Mouse (Mus musculus) granulocyte monocyte progenitor cell, adult 5-6 weeks (primary cell): Measurements from ENCODE around the gene 4921539E11Rik. TPM values are rescaled to one million over a fixed set of nuclear protein-coding genes. Genes with fewer than 3 reads are reported as not detected.

Experiments used
- ATAC-seq: replicated peaks from 2 replicates; pipeline ENCODE4 v1.8.0; 2016; ENCODE audit warnings: mild to moderate bottlenecking, moderate TSS enrichment, inconsistent platforms; ENCODE audit not compliant: poor library complexity, severe bottlenecking
- total RNA-seq, 2 experiments: library from RNA; stranded (forward) in 1 of 2; stranded (reverse) in 1 of 2; fragments of 200-712, 200-1000 nt in 1 of 2; fragments of >200 nt in 1 of 2; fragmentation: Nextera tagmentation in 1 of 2; gene quantifications; 2 replicates each; pipeline ENCODE4 v1.2.3; 2014 to 2017

Gene 4921539E11Rik
- total RNA-seq, 2 experiments from 2014 or later = not detected

DNA sequence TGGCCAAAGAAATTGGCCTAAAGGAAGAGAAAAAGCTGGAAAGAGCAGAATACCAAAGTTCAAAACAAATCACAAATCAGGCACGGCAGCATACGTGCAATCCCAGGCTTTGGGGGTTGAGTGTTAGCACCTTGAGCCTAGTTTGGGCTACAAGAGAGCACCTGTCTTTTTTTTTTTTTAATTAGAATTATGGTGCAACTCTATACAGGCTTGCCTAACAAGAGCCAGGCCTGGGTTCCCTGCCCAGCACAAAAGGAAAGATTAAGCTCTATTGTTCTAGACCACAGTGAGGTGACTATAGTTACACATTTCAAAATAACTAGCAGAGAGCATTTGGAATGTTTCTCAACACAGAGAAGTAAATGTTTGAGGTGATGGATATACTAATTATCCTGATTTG is 42.9 kb downstream of the 4921539E11Rik start:
- no peak for ATAC-seq

DNA sequence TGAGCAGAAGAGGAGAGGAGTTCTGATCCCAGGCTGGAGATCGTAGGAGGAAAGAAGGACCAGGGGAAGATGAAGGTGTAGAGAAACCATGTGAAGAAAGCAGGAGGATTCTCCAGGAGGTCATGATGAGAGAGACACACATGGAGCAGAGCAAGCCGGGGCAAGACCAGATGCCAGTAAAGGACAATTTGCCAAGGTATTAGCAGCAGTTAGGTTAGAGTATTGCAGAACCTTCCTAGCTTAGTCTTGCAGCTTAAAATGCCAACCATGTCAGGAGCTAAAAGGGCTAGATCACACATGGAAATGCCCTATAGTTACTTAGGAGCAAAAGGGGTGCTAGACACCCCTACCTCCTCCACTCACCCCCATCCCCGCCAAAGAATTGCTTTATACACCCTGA is 43.4 kb downstream of the 4921539E11Rik start:
- no peak for ATAC-seq

DNA sequence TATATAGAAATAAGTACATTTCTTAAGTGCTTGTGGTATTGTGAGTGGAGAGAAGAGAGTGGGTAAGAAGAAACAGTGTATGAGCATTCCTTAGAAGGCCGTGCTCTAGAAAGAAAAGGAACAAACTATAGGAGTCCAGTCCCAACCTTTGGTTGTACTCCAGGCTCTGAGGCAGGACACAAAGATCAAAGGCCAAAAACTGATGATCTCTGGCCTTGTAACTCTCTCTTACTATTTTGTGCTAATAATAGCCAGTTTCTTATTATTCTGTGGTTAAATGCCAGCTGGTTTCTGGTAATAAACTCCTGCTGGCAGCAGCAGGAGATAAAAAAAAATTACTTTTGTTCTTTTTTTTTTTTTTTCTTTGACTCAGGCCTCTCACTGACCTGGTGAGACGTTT is 58.5 kb downstream of the 4921539E11Rik start:
- ATAC-seq = no peak

DNA sequence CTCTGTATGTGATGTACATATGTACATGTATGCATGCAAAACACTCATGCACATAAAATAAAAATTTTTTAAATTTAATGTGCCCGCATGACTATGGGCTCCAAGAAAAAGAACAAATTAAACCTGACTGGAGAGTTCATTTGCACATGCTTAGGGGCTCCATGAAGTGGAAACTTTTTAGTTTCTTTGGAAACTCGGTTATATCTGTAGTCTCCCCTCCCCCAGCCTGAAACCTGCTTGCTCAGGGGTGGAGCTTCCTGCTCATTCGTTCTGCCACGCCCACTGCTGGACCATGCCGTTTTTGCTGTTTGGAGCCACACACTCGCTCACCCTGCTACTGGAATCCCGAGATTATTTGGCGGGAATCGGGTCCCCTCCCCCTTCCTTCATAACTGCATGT is 67.8 kb downstream of the 4921539E11Rik start:
- ATAC-seq = no peak

GRCm38 (mm10) chr4:103221789-103222188 is 68.9 kb downstream of the 4921539E11Rik start:
- peak; percentile 84 for ATAC-seq

DNA sequence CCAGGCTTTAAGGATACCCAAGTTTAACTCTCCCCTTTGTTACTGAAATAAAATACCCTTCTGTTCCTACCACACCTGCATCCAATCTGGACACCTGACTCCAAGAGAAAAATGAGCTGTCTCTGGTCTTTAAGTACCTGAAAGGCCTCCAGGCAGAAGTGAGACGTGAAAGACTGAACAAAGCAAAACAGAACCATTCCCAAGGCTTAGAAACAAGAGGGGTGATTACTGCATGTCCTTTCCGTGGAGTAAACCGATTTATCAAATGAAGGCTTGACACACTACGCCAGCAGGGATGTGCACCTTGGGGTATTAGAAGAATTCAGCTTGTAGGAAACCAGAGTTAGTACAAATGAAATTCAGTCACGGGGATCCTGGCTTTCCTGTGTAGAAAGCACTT is 71.7 kb downstream of the 4921539E11Rik start:
- no peak for ATAC-seq

GRCm38 (mm10) chr4:103216046-103216445 is 74.6 kb downstream of the 4921539E11Rik start:
- ATAC-seq = peak; percentile 13

DNA sequence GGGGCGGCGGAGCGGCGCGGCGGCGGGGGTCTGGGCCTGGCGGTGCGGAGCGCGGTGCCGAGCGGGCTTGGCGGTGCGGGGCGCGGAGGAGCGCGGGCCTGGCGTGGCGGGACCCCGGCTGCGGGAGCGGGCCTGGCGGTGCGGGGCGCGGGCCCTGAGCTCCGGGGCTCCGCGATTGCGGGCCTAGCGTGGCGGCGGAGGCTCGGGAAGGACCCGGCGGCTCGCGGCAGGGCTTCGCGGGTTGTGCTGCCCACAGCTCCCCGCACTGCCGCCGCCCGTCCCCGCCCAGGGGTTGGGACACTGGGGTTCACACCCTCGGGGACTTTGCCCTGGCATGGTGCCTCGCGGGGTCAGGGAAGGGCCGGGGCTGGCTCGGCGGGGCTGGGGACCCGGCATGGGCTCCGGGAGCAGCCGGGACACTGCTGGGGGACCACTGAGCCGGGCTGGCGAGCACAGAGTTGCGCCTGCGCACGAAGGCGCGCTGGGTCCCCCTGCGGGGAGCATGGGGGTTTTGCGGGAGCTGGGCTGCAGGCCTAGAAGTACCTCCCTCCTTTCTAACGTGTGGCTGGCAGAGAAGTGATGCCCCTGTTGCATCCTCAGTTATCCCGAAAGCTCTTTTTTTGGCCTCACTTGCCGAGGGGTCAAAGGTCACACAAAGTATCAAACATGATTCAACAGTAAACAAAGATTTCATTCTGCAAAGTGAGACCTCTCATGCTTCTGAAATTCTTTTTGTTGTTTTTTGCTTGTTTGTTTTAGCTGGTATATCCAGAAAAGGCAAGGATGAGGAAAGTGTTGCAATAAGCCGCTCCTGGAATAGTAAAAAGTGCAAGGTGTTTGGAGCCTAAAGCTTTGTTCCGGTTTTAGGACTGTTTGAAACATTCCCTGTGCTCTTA is 75.5 kb downstream of the 4921539E11Rik start, which contains the start of gene Slc35d1:
Gene Slc35d1 (minus strand): TSS at position 240 of the 896 bp plus-strand sequence.
- peak; percentile 74 for ATAC-seq

- ATAC-seq = peak; percentile 73
These were observed 76.2 kb downstream of the 4921539E11Rik start for GRCm38 (mm10) chr4:103214498-103214924.

DNA sequence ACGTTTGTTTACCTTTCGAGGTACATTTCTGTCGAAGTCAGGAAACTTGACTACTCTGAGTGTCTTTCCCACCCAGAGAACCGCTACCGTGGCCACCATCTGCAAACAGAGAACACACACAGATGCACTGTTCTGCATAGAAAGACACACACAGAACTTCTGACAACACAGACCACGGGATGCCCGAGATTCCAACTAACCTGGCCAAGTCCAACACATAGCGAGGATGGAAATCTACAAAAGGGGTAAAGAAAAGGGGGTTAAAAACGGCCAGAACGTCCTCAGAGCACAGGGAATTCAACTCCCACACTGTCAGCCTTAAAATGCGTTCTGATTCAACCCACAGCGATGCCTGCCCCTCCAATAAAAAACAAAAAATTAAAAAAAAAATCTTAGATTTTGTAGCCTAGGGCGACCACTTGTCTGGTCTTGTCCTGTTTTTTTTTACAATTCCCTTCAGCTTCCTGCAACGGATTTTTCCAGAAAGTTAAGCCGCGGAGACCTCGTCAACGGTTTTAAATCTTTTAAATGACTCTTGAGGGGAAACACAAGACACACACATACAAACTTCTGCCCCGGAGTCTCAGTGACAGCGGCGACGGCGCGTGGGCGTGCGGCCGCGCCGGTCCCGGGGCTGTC is 76.7 kb downstream of the 4921539E11Rik start:
- ATAC-seq = no peak

DNA sequence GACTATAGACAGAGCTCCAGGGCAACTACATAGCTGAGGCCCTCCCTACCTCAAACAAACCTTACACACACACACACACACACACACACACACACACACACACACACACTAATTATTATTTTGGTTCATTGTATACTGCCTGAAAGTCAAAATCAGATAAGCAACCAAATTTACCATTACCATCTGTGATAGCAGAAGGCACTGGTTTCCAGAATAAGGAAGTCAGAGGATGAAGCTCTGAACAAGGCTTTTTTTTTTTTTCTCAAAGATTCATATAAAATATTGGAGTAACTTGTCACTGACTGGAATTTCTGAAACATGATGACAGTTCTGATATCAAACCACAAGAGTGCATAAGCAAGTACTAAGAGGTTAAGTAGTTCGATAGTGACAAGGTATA is 82.1 kb downstream of the 4921539E11Rik start:
- ATAC-seq = no peak

- no peak for ATAC-seq
These were observed 87.0 kb downstream of the 4921539E11Rik start for GRCm38 (mm10) chr4:103203646-103204045.

GRCm38 (mm10) chr4:103200046-103200445 is 90.6 kb downstream of the 4921539E11Rik start:
- no peak for ATAC-seq

GRCm38 (mm10) chr4:103199086-103199485 is 91.6 kb downstream of the 4921539E11Rik start:
- no peak for ATAC-seq

DNA sequence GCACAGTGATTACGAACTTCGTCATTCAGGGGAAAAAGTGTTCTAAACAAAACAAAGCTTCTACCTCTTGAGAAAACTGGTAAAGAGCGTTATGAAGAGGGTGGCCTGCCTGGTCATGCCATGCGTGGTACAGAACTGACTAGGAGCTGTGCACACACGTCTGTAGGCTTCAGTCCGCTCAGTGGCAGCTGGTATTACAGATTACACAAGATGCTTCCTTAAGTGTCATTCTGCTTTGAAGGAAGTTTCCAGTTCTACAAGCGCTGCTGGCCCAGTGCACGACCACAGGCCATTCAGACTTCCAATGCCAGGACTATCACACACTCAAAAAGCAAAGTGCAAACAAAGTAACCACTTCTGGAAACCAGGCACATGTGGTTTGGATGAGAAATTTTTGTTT is 93.3 kb downstream of the 4921539E11Rik start:
- 0 out of 2 replicates have a peak, but pooled peaks have one; percentile 22 for ATAC-seq

DNA sequence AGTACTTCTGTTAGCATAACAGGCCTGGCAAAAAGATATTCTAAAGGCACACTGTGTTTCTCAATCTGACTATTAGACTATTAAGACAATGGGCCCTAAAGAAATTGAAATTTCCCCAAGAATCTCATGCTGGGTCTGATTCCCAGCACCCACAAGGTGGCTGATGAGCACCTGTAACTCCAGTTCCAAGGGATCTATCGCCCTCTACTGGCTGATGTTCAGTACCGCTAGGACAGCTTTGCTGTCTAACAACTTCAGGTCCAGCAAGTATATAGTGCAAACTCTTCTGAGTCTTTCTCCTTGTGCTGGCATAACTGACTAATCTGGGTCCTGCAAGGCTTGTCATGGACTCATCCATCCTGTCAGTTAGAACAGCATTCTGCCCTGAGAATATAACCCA is 98.2 kb downstream of the 4921539E11Rik start:
- ATAC-seq = no peak

DNA sequence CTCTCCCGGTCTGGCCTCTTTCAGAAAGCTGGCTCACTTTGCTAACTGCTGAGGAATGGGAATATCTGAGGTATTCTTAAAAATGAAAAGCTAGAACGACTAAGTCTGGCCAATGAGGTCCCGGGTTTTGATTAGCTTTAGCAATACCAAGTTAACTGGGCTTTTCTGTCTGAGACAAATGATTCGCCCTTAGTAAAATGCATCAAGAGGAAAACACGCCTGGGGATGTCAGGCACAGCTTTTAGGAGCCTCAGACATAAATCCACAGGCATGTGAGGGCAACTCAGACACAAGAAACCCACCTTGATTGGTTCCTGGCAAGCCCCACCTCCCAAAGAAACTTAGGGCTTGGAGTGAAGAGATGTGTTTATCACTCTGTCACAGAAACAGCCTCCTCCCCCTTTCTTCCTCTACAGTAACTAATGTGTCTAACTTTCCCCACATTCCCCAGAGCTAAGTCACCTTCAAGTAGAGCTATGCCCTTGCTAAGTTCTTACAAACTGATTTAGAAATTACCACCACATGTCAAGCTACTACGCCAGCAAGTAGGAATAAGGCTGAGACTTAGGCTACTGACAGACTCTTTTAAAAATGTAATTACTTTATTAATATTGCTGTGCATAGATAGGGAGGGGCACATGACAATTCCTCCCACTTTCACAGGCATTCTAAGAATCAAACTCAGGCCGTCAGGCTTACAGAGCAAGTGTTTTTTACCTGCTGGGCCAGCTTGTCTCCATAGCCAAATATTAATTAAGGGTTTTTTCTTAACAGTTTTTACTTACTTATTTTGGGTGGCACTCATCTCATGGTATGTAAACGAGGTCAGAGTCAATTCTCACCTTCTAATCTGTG is 101.7 kb downstream of the 4921539E11Rik start:
- no peak for ATAC-seq
